Mouse (Mus musculus): ENCODE results near the gene Ranbp3.
"Not testable (repeated sequence)": the region's sequence is repeated elsewhere in the genome, so short reads cannot be mapped to it uniquely, and the experiment has no call there.

Gene Ranbp3

DNA sequence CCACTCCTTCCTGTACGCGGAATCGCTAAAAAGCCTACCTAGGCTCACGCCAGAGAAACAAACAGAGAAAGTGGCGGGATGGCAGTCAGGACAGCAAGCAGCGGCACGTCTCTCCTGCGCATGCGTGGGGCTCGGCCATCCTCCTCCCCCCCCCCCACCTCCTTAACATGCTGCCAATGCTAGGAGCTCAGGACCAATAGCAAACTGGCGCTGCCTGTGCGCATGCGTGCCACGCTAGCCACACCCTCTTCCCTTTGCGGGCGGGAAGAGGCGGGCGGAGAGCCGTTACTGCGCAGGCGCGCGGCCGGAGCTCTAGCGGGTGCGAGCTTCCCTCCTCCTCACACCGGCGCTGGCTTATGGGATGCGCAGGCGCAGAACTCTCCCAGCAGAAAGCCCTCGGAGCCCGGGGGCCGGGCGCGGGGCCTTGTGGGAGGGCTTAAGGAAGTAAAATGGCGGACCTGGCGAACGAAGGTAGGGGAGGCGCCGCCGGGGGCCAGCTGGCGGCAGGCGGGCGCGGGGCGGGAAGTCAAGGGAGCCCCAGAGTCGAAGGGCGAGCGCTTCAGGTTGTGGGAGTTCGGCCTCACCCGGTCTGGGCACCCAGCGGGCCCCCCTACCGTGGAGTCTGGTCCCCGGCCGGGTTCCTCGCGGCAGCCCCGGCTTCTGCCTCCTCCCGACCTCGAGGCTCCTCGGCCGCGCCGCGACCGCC, at the start of gene Ranbp3:
Ranbp3 (plus strand) TSS at position 354 of the 706 bp plus-strand sequence.
- peak; percentile 99 for DNase-seq (ENCODE audit: low read depth, low spot score)

DNA sequence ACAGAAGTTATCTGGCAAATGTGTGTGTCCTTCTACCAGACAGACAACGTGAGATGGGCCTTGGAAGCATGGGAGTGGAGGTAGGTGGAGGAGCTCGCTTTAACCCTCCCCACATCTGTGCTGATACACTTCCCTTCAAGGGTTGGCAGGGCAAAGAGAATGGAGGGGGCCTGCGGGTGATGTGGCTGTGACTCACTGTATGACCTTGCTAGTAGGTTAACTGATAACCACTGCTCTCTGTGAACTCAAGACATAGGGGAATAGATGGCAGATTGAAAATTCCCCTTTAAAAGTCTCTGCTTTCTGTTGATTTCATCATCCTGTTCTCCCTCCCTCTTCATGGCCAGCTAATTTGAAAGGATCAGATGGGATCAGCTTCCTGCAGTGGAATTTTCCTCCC, 47.6 kb upstream of the Ranbp3 start:
- no peak for DNase-seq (ENCODE audit: low read depth, low spot score)

DNA sequence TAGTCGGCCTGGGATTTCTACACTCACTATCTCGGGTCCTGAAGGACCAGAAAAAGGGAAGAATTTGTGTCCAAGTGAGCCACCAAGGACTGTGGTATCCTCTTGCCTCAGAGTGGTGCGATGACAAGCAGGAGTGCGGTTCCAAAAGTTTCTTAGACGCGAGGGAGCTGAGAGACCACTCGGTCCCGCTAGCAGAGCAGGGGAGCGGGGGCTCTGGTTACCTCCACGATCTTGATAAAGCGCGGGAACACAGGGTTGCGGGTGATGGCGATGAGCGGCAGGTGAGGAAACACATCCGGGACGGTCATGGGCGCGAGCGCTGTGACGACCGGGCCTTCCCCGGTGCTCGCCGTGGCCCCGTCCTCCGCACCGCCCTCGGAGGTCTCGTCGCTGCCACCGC, 46.8 kb upstream of the Ranbp3 start:
- no peak for DNase-seq (ENCODE audit: low read depth, low spot score)

DNA sequence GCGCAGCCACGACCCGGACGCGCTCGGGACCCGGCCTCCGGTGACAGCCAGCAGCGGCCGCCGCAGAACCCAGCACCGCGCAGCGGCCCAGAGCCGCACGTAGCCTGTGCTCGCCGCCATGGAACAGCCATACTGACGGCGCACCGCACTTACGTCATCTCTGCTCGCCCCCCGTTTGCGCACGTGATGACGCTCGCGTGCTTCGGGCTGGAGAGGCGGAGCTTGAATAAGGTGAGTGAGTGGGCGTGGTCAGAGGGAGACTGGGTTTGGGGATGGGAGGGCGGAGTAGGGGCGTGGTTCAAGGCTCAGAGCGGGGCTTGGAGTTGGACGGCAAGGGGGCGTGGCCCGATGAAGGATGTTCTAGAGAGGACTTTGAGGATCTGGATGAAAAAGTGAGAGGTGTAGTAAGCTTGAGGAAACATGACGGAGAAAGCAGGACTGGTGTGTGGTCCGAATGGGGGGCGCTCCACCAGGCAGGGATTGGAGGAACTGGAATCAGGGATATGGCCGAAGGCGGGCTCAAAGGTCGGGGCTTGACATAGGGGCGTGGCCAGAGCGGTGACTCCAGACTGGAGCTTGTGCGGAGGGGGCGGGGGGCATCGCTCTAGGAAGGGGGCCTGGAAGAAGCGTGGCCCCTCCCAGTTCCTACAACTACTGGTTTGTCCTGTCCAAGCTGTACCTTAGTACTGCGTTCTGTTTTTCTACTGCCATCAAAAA, 46.2 kb upstream of the Ranbp3 start, which contains the start of gene Lonp1:
Lonp1 (minus strand) TSS at position 134 of the 717 bp plus-strand sequence.
- DNase-seq (ENCODE audit: low read depth, low spot score), result peak; percentile 97

DNA sequence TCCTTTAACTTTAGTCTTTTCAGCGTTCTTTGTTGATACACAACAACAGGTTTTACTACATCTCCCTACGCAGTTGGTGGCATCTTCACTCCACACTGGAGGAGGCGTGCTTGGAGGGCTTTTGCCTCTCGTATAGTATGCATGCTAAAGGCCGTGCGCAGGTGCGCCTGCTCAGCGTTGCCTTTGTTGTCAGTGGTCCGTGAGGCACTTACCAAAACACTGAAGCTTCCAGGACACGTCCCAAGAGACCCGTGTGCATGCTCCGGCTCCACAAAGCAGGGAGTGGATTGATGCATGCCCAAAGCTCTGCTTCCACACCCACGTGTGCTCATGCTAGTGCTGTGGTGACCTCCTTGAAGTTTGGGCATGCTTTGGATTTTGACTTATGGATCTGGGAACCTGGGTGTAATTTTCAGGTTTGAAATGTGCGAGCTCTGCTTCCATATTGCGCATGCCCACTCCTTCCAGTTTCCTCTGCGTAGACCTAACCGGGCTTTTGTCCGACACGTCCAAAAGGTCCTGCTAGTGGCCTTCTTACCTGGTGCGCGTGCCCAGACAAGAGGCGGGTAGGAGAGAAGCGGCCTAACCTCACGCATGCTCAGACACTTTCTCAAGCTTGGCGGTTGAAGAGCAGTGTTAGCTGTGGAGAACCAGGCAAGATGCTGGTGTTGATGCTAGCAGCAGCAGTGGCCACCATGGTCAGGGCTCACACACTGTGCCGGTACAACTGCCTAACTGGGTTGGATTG, 45.4 kb upstream of the Ranbp3 start, which contains the start of gene Catsperd:
Catsperd (plus strand) TSS at position 614 of the 748 bp plus-strand sequence.
- DNase-seq (ENCODE audit: low read depth, low spot score), result no peak

DNA sequence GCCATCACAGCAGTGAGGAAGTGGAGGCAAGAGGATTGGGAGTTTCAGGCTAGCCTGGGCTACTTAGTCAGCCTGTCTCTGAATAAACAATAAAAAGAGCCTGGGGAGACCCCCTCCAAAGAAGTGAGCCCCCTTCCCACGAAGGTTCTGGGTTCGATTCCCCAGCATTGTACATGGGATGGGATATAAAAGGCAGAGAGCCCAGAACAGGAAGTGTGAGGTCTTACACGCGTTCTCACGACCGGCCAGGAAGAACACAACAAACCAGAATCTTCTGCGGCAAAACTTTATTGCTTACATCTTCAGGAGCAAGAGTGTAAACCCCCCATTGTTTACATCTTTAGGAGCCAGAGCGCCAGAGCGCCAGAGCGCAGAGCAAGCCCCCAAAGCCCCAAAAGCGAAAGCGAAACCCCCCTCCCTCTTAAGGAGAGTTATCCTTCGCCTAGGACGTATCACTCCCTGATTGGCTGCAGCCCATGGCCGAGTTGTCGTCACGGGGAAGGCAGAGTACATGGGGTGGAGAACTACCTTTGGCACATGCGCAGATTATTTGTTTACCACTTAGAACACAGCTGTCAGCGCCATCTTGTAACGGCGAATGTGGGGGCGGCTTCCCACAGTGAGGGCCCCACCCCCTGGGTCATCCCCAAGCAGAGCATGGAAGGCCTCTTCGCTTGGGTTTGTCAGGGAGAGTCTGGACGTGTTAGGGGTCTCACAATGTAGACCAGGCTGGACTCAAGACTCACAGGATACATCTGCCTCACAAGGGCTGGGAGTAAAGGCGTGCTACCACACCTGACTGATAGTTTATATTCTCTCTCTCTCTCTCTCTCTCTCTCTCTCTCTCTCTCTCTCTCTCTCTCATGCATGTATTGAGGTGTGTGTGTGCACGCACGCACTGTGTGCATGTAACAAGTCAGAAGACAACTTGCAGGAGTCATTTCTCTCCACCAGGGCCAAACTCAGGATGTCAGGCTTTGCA, 43.0 kb upstream of the Ranbp3 start:
- not testable (repeated sequence) for DNase-seq (ENCODE audit: low read depth, low spot score)

DNA sequence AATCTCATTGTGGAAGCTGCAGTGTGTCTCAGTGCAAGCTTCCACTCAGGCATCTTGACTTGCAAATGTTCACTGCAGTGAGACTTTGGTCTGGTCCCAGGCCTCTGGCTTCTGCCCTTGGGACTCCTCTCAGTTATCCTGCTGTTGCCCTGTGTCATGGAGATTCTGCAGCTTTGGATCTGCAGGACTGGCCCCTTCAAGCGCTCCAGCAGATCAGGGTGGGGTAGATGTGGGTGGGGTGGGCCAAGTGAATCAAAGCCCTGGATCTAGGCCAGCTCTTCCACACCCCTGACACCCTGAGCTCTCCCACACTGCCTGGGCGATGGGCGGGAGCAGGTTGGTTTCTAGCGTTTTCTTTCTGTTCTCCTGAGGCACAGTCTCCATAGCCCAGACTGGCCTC, 41.3 kb upstream of the Ranbp3 start:
- no peak for DNase-seq (ENCODE audit: low read depth, low spot score)

DNA sequence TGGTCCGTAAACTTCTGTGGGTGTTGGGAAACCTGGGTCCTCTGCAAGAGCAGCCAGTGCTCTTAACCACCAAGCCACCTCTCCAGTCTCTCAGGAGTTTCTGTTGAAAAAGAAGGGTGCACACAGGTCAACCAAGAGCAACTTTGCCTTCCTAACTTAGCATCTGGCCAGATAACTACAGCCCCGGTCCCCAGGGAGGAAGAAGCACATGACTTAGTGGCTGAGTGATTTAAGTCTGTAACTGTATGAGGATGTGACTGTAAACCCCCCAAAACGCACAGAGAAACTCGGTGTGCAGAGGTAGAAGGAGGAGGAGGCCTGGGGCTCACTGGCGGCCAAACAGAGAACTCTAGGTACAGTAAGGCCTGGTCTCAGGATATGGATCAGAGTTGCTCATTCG, 39.1 kb upstream of the Ranbp3 start:
- DNase-seq (ENCODE audit: low read depth, low spot score), result no peak

DNA sequence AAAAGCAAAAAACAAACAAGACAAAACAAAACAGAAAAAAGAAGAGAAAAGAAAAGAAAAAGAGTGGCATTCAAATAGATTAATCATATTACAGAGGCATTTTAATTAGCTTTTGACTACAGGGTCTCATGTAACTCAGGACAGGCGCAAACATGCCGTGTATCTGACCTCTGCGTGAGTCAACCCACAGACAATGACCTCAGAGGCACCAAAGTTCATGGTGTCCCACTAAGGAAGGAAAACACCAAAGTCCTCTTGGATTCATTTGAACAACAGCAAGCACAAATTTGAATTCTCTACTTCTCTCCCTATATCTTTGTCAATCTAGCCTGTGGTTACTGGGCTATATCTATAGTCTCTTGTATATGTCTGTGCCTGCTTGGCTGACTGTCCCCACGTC, 29.9 kb upstream of the Ranbp3 start:
- DNase-seq (ENCODE audit: low read depth, low spot score), result no peak

DNA sequence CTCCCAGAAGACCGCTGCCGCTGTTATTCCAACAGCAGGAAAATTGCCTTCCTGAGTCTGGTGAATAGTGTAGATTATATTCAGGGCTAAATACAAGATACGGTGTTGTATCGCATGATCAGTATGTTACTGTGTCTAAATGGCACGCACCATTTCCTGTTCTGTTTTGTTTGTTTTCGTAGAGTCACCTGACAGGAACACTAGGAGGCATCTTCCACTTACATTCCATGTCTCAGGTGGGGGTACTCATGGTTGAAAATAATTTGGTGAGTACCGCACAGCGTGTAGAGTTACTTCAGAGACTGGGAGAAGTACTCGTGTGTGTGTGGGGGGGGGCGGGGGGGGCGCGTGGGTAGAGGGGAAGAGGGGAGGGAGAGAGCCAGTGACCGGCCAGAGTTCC, 25.5 kb upstream of the Ranbp3 start:
- no peak for DNase-seq (ENCODE audit: low read depth, low spot score)

DNA sequence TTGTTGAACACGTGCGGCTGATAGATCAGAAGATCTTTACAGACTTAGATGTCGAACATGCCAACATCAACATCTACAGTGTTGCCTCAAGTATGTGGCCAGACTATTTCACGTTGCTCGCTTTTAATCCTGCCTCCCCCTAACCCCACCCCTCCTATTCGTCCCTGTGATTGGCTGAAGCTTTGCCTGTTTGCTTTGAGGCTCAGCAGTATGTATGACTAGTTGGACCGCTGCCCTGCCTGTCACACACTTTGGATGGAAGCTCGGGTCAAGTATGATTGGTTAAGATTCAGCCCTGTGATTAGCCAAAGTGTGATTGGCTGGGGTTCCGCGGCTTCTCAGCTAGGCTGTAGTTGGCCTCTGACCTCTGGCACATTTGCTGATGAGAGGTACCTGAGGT, 21.3 kb upstream of the Ranbp3 start:
- no peak for DNase-seq (ENCODE audit: low read depth, low spot score)

DNA sequence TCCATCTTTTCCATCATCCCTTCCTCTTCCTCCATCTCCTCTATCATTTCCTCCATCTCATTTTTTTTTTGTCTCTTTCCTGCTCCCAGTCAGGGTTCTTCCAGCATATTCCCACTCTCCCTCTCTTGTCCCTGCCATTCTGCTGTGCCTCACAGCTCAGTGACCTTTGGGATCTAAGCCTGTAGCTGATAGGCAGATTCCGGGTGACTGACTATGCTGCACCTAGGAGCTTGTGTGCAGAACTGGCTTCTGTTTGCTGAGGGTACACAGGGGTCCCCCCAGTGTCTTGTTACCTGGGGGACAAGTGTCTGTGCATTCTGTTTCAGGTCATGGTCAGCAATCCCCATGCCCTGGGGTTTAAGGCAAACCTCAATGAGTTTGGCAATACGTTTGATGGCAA, 18.3 kb upstream of the Ranbp3 start:
- DNase-seq (ENCODE audit: low read depth, low spot score), result no peak

DNA sequence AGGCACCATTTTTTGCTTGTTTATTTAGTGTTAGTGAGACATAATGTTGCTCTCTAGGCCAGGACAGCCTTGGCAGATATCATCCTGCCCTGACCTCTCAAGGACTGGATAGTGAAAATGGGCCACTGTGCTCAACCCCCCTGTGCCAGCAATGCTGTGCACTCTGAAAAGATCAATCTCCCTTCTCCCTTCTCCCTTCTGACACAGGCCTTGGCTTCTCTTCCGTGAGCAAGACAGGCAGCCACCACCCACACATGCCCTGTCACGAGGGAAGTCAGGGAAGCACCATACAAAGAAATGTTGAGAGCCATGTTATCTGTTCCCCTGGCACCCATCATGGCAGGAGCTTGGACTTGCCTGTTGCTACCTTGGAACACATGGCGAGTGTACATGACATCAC, 17.8 kb upstream of the Ranbp3 start:
- no peak for DNase-seq (ENCODE audit: low read depth, low spot score)

DNA sequence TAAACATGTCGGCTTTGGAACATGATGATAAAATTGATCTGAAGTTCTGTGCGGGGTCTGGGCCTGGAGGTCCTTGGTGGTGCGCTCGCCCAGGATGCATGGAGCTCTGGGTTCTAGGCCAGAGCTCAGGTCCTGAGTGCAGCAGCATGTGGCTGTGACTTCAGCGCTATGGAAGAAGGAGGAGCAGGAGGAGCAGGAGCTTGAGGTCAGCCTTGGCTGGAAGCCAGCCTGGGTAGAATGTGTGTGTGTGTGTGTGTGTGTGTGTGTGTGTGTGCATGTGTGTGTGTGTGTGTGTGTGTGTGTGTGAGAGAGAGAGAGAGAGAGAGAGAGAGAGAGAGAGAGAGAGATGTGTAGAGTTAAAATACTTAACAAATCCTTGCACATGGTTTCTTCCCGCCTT, 16.9 kb upstream of the Ranbp3 start:
- no peak for DNase-seq (ENCODE audit: low read depth, low spot score)

DNA sequence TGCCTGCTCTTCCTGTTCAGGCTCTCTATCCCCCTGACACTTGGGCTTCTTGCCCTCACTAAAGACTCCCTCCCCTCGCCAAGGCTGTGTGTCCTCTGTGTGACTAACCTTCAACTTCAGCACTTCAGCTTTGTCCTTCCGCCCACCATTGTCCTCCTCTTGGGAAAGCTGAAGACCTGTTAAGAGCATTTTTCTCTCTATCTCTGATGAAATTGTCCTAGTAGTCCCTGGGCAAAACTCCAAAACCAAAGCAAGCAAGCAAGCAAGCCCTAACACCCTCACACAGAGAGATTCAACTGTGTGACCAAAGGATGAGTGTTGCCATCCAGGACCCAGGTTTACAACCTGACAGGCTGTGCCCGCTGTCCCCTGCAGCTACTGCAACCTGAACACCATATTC, 9.4 kb upstream of the Ranbp3 start:
- no peak for DNase-seq (ENCODE audit: low read depth, low spot score)

DNA sequence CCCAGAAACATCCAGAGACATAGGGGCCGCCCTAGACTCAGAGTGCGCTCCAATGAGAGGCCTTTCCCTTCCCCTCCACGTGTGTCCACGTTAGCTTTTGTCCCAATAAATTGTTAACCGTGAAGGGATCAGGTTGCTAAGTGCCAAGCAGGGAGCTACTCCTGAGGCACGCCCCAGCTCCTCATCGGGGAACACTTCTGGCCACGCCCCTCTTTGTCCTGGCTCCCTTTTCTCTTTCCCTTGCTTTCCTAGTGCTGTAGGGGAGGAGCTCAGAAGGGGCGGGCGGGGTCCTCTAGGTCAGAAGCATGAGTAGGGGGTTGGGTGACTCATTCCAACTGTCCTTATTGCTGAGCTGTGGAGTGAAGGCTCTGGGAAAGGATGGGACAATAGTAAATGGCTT, 8.8 kb upstream of the Ranbp3 start:
- no peak for DNase-seq (ENCODE audit: low read depth, low spot score)

DNA sequence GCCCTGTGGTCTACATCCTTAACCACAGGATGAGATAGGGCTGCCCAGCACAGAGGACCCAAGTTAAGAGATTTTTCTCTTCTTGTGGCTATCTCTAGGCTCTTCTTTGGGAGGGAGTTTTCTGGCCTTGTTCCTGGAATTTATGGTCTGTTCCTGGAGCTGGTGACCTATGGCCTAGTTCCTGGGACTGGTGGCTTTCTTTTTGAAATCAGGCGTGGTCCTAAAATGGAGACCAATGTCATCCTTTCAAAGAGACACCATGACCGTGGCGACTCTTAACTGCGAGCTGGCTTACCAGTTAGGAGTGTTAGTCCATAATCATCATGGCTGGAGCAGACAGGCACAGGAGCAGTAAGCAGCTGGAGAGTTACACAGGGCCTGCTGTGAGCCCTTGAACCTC, 6.7 kb upstream of the Ranbp3 start:
- DNase-seq (ENCODE audit: low read depth, low spot score), result no peak

DNA sequence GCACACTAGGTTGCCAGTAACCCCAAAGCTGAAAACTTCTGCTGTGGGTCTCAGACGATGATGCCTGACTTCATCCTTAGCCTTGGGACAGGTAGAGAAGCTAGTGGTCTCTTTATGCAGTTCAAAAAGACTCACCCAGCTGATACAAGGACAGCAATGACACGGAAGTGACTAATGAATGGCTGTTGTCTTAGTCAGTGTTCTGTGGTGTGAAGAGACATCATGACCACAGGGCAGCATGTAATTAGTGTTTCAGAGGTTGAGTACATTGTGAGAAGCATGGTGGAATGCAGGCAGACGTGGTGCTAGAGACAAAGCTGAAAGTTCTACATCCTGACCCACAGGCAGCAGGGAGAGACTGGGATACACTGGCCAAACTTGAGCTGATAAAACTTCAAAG, 5.5 kb upstream of the Ranbp3 start:
- DNase-seq (ENCODE audit: low read depth, low spot score), result no peak

DNA sequence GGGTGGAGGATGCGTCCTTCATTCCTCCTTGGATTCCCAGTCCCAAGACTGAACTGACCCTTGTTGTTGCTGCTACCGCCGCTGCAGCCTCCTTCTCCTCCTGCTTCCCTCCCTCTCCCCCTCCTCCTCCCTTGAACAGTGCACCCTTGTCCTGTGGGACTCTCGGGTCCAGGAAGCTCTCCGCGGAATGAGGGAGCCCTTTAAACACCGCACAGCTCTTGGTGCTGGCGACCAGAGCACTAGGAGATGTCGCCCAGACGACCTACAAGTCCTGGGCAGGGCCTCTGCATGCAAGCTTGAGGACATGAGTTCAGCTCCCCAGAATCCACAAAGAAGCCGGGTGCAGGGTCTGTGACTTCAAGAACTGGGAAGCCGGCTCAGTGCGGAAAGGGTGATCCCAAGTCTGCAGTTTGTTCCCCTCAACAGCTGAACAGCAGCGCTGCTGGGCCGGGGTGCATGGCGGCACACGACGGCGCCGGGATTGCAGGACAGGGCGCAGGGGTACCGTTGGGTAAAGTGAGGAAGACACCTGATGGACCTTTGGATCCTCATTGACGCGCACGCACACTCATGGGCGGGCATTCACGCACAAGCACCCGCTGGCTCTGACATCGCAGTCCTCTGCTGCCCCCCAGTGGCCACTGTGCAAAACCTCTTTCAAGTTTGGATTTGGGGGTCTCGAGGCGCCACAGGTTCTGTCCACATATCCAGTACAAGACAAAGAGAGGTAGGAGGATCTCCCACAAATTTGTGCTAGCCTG, 4.5 kb upstream of the Ranbp3 start:
- DNase-seq (ENCODE audit: low read depth, low spot score), result peak; percentile 66

DNA sequence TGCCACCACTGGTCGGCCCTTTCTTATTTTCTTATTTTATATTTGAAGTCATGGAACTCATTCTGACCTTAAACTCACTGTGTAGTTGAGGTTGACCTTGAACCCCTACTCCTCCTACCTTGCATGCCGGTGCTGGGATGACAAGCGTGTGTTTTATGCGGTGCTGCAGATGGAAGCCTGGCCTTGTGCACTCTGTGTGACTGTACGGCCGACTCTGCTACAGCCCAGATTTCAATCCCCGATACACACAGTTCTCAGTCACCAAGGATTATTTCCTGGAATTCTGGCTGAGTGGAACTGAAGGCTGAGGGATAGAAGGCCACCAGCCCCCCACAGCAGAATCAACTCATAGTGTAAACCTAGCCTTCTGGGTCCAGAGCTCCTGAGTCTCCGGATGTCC, 3.3 kb upstream of the Ranbp3 start:
- no peak for DNase-seq (ENCODE audit: low read depth, low spot score)
